Mouse (Mus musculus) cerebellum, adult 2 months (tissue): ENCODE results near the gene 1700088E04Rik.

Source experiments
- CTCF ChIP-seq: fragments of 200-500 bp; IDR thresholded peaks from 2 replicates; pipeline ENCODE4 v1.5.1; 2011; ENCODE audit warnings: low read depth, mild to moderate bottlenecking, control low read depth, low read length, moderate library complexity, borderline replicate concordance; ENCODE audit not compliant: insufficient read depth
- POLR2A ChIP-seq: fragments of 200-500 bp; IDR thresholded peaks from 2 replicates; pipeline ENCODE4 v1.6.1; 2011; ENCODE audit warnings: low read length, control low read depth, borderline replicate concordance; ENCODE audit not compliant: insufficient read depth

GRCm38 (mm10) chr15:79105804-79106203 is 35.2 kb downstream of the 1700088E04Rik start:
- TF ChIP-seq POLR2A: no peak
- TF ChIP-seq CTCF: no peak
